Mouse (Mus musculus): ENCODE results near the gene Trappc10.
A peak's percentile ranks its signal among the peaks of the same experiment; 100 is the strongest.

Trappc10 gene

DNA sequence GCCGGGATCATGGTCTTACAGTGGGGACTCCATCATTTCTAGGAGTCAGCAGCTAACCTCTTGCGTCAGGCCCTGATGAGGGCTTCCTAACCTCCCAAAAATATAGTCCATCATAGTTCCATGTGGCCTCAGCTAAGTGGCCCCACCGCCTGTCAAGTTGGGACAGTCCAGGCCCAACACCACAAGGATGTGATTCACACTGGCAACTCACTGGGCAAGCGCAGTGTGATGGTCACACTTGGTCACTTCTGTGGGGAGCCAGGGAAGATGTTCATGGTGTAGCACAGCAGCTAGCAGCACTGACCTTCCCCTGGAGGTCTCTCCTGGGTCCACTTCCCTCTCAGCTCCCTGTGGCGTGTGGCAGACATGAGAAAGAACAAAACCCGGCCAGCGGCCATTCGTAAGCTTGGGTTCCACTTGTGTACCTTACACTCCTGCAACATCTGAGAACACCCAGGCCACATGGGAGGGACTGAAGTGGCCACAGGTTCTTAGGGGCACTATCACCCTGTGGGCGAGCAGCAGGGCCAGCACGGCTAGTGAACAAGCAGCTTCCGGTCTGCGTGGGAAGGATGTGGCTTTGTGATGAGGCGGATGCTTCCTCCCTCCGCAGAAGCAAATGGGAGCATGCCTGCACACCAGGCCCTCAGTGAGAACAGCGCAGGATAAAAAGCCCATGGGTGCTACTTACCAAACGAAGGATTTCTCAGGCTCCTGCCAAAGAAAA is 83.9 kb downstream of the Trappc10 start:
- no peak for DNase-seq (ENCODE audit: low spot score in 2 of 2)

DNA sequence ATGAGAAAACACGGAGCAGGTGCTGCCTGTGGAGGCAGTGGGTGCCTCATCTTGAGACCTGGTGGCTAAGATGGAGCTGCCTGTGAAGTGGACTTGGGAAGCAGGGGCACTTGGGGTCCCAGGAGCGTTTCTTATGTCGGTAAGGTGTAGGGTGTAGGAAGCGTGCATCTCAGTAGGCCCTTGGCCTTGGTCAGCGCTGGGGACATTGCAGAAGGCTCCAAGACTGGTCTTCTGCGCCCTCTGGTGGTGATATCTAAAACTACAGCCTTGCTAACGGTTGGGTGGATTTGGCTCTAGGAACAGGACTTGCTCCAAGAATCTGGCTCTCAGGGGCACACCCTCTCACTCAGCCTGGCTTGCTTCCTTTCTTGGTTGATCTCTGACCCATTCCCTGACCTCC is 84.5 kb downstream of the Trappc10 start:
- DNase-seq (ENCODE audit: low spot score in 2 of 2) = peak; percentile 86 to 88

GRCm38 (mm10) chr10:78159252-78159878 is 85.1 kb downstream of the Trappc10 start:
- peak; percentile 78 to 84 for DNase-seq (ENCODE audit: low spot score in 2 of 2)

- DNase-seq (ENCODE audit: low spot score in 2 of 2) = no peak
Observed at GRCm38 (mm10) chr10:78158041-78158440, 86.4 kb downstream of the Trappc10 start.

DNA sequence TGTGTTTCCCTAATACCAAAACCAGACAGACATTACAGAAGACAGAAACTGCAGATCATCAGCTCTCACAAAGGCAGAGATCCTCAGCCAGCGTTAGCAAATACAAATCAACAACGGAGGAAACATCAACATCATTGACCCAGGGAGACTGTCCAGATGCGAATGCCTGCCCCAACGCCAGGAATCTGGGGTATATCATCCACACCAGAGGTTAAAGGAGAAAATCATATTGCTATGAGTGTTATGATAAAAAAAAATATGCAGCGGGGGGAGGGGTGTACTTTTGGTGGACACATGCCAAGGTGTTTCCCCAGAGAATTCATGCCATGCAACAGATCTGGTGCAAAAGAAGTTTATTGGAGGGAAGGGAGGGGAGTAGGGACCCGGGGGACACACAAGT is 87.5 kb downstream of the Trappc10 start:
- DNase-seq (ENCODE audit: low spot score in 2 of 2) = no peak

DNA sequence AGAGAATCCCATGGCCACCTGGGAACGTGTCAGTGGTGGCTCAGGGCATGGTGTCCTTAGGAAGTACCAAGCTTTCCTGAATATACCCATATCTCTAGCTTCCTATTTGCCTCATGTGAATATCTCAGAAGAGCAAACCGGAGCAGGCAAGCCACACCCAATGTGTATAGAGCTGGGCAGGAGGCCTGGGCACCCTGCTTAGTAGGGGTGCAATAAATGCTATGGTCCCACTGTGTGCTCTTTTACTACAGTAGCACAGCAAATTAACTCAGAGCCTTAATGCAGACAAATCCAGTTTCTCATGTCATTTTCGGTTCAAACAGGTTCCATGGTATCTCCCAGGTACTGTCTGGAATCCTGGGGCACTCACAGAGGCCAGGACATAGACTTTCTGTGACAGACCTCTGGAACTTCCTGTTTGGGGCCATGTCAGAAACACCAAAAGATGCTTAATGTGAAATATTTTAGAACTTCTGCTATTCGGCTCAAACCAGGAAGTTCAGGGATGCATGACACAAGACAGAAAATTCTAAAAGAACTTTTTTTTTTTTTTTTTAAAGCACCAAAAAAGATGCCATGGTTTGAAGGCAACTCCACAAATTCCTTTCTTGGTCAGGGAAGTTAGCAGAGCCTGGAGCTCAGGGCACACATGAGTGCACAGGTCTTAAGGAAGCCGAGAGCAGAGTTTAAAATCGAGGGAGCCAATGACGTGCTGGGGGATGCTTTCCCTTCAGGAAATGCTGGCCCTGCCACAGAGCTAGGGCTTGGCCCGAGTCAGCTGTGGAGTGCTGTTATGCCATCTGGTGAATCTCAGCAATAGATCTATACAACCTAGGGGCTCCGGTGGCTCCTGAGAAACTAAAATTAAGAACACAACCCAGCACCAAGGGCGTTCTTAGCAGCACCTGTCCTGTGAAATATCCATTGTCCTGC is 95.3 kb downstream of the Trappc10 start:
- DNase-seq (ENCODE audit: low spot score in 2 of 2) = no peak

- DNase-seq (ENCODE audit: low spot score in 2 of 2) = no peak
Observed at GRCm38 (mm10) chr10:78147908-78148441, 96.5 kb downstream of the Trappc10 start.

GRCm38 (mm10) chr10:78143727-78144505 is 100.5 kb downstream of the Trappc10 start:
- DNase-seq (ENCODE audit: low spot score in 2 of 2) = no peak

- no peak for DNase-seq (ENCODE audit: low spot score in 2 of 2)
Observed at GRCm38 (mm10) chr10:78140843-78141242, 103.6 kb downstream of the Trappc10 start.

- no peak for DNase-seq (ENCODE audit: low spot score in 2 of 2)
Observed at GRCm38 (mm10) chr10:78140251-78140600, 104.2 kb downstream of the Trappc10 start.

DNA sequence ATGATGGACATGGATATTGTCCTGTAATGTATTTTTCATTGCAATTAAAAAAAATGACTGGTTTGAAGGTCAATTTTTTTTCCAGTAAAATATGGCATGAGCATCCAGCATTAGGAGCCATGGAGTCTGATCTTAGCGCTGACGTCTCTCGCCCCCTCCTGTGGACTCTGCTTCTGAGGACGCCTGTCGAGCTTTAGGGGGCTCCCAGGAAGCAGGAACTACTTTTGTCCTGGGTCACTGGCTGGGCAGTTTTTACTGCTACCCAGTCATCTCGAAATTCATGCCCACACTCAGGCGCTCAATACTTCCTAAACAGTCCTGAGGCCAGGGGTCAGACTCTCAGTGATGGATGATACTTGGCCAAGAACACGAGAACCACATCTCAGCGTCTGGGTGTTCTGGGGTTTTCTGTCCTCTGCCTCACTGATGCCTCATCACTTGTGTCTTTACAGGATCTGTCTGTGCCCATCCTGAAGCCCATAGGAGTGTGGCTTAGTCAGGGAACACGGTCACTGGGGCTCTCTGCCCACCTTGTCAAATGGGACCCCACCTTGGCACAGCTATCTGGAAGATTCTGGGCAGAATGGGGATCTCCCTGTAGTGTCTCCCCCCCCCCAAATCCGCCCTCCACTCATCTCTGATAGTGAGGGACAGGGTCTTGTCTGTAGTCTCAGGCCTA is 104.7 kb downstream of the Trappc10 start:
- DNase-seq (ENCODE audit: low spot score in 2 of 2) = no peak

- DNase-seq (ENCODE audit: low spot score in 2 of 2) = peak; percentile 47 to 48
Observed at GRCm38 (mm10) chr10:78138812-78139523, 105.5 kb downstream of the Trappc10 start.

DNA sequence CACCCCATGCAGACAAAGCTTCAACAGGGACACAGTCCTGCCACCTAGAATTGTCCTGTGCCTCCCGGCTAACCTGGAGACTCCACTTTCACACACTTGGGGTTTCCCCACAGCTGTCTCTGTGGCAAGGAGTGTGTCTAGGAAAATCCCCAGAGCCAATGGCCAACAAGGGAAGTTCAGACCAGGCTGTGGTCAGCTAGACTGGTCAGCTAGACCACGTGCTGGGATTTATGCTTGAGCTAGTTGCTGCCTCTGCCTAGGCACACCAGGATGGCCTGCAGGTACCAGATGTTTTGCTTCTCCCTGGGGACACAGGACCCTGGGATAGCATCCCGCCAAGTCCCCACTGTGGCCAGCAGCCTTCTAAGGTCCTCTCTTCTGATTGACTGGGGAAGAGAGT is 107.2 kb downstream of the Trappc10 start:
- no peak for DNase-seq (ENCODE audit: low spot score in 2 of 2)
